Mouse (Mus musculus): Measurements from ENCODE around the gene Cnih4. TPM values are rescaled to one million over a fixed set of nuclear protein-coding genes. Genes with fewer than 3 reads are reported as not detected.

The Cnih4 gene
- polyA plus RNA-seq, 1 experiment from 2014 or later, result 105 TPM

- H3K9me3 ChIP-seq (ENCODE audit: low read depth, low read length), result no peaks in the 10 kb centered on the region
- 1% methylated on average over 53 of the region's 56 CpGs for WGBS
- TF ChIP-seq CTCF (IDR thresholded peaks at IDR 0.05; ENCODE audit: low read depth), result no peak
- H3K4me1 ChIP-seq (ENCODE audit: insufficient read depth), result peaks cover 3% of the 10 kb centered on the region; the same call in 1 of the 2 replicates
- H3K4me3 ChIP-seq (ENCODE audit: low read depth, low read length), result peak overlapping the region; percentile 99
- ATAC-seq (ENCODE audit: insufficient read depth), result peak; percentile 36
- H3K27me3 ChIP-seq (ENCODE audit: insufficient read depth, low read length), result no peaks in the 10 kb centered on the region
- H3K9ac ChIP-seq, result peak overlapping the region; percentile 99
- H3K36me3 ChIP-seq (ENCODE audit: insufficient read depth), result peaks cover 23% of the 10 kb centered on the region
- DNase-seq, result peak; percentile 37
- peak overlapping the region; percentile 94 for H3K27ac ChIP-seq (ENCODE audit: low read depth)
- H3K4me2 ChIP-seq, result peak overlapping the region; percentile 87
These were observed 66.3 kb downstream of the Cnih4 start for GRCm38 (mm10) chr1:181210601-181211402.

GRCm38 (mm10) chr1:181211403-181211919 lies 67.0 kb downstream of the Cnih4 start:
- 2% methylated on average over 29 of the region's 72 CpGs for WGBS
- H3K4me1 ChIP-seq (ENCODE audit: insufficient read depth), result peaks cover 3% of the 10 kb centered on the region; the same call in 1 of the 2 replicates
- peak; percentile 39 for DNase-seq
- peak overlapping the region; percentile 87 for H3K4me2 ChIP-seq
- H3K4me3 ChIP-seq (ENCODE audit: low read depth, low read length), result peak overlapping the region; percentile 99
- peaks cover 19% of the 10 kb centered on the region for H3K36me3 ChIP-seq (ENCODE audit: insufficient read depth)
- H3K27me3 ChIP-seq (ENCODE audit: insufficient read depth, low read length), result no peaks in the 10 kb centered on the region
- TF ChIP-seq CTCF (IDR thresholded peaks at IDR 0.05; ENCODE audit: low read depth), result no peak
- ATAC-seq (ENCODE audit: insufficient read depth), result peak; percentile 32
- peak overlapping the region; percentile 99 for H3K9ac ChIP-seq
- peak overlapping the region; percentile 94 for H3K27ac ChIP-seq (ENCODE audit: low read depth)
- H3K9me3 ChIP-seq (ENCODE audit: low read depth, low read length), result no peaks in the 10 kb centered on the region

- Histone ChIP-seq H3K9ac (peak within 1 kb of the TSS; percentile 99), H3K27me3 (ENCODE audit: insufficient read depth, low read length) (no peaks in the 10 kb centered on the region), H3K9me3 (ENCODE audit: low read depth, low read length) (no peaks in the 10 kb centered on the region), H3K36me3 (ENCODE audit: insufficient read depth) (peaks cover 14% of the 10 kb centered on the region), H3K27ac (ENCODE audit: low read depth) (peak within 1 kb of the TSS; percentile 94), H3K4me2 (peak within 1 kb of the TSS; percentile 87), H3K4me1 (ENCODE audit: insufficient read depth) (peaks cover 3% of the 10 kb centered on the region; the same call in 1 of the 2 replicates), H3K4me3 (ENCODE audit: low read depth, low read length) (peak within 1 kb of the TSS; percentile 99)
- peak; percentile 92 for DNase-seq
- WGBS, result under 1% methylated on average over 54 of the region's 54 CpGs
- TF ChIP-seq CTCF (IDR thresholded peaks at IDR 0.05; ENCODE audit: low read depth), result peak; percentile 16; the same call in 1 of the 2 replicates
- peak; percentile 95 for ATAC-seq (ENCODE audit: insufficient read depth)
These were observed 67.6 kb downstream of the Cnih4 start, which contains the start of gene Wdr26 for GRCm38 (mm10) chr1:181211920-181212633. TSS of gene Wdr26 (minus strand) at chr1:181212001.

GRCm38 (mm10) chr1:181214296-181215035 lies 70.0 kb downstream of the Cnih4 start:
- WGBS, result 83% methylated on average over 8 of the region's 8 CpGs
- TF ChIP-seq CTCF (IDR thresholded peaks at IDR 0.05; ENCODE audit: low read depth), result no peak
- no peaks in the 10 kb centered on the region for H3K4me1 ChIP-seq (ENCODE audit: insufficient read depth)
- H3K4me2 ChIP-seq, result no peak overlapping the region
- no peaks in the 10 kb centered on the region for H3K9me3 ChIP-seq (ENCODE audit: low read depth, low read length)
- no peak for DNase-seq
- no peak overlapping the region for H3K27ac ChIP-seq (ENCODE audit: low read depth)
- H3K4me3 ChIP-seq (ENCODE audit: low read depth, low read length), result no peak overlapping the region
- H3K9ac ChIP-seq, result no peak overlapping the region
- ATAC-seq (ENCODE audit: insufficient read depth), result no peak
- H3K27me3 ChIP-seq (ENCODE audit: insufficient read depth, low read length), result no peaks in the 10 kb centered on the region
- no peaks in the 10 kb centered on the region for H3K36me3 ChIP-seq (ENCODE audit: insufficient read depth)

DNA sequence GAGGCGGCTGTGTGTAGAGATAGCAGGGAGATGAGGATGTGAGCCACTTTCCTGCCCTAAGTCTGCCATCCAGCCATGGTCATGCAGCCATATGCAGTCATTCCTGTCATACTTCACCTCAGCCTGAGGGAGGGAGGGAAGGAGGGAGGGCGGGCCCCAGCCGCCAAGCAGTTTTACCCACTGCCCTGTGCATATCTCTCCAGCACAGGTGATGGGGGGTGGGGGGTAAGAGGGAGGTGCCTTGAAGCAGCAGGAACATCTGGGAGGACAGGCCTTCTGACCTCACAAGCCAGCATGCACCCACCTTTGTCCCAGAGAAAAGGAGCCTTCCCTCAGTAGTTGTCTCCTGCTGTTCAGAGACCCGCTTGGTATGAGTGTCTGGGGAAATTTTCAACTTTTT lies 71.8 kb downstream of the Cnih4 start:
- Histone ChIP-seq H3K27ac (ENCODE audit: low read depth) (no peak overlapping the region; the same call in 1 of the 2 replicates), H3K9me3 (ENCODE audit: low read depth, low read length) (no peaks in the 10 kb centered on the region), H3K4me2 (no peak overlapping the region), H3K4me1 (ENCODE audit: insufficient read depth) (no peaks in the 10 kb centered on the region), H3K27me3 (ENCODE audit: insufficient read depth, low read length) (no peaks in the 10 kb centered on the region), H3K36me3 (ENCODE audit: insufficient read depth) (no peaks in the 10 kb centered on the region), H3K4me3 (ENCODE audit: low read depth, low read length) (no peak overlapping the region), H3K9ac (no peak overlapping the region)
- DNase-seq, result no peak
- 53% methylated on average over 4 of the region's 4 CpGs for WGBS
- ATAC-seq (ENCODE audit: insufficient read depth), result no peak
- no peak for TF ChIP-seq CTCF (IDR thresholded peaks at IDR 0.05; ENCODE audit: low read depth)

Other genes starting within 250 kb of the Cnih4 start
- 83.7 and 92.5 TPM in 2 replicates for gene Pycr2, start 240.4 kb upstream of the Cnih4 start, polyA plus RNA-seq (2014; fragmentation: Nextera tagmentation; extraction: Ambion mirVana)
- gene Lefty1, start 209.7 kb upstream of the Cnih4 start, polyA plus RNA-seq (2014; fragmentation: Nextera tagmentation; extraction: Ambion mirVana), result 1.1 TPM in 2 replicates
- 10.4 and 10.9 TPM in 2 replicates for gene Tmem63a, start 202.3 kb upstream of the Cnih4 start, polyA plus RNA-seq (2014; fragmentation: Nextera tagmentation; extraction: Ambion mirVana)
- gene Ephx1, start 123.8 kb upstream of the Cnih4 start, polyA plus RNA-seq (2014; fragmentation: Nextera tagmentation; extraction: Ambion mirVana), result 3.6 and 4.0 TPM in 2 replicates
- gene 9130409I23Rik, start 93.5 kb upstream of the Cnih4 start, polyA plus RNA-seq (2014; fragmentation: Nextera tagmentation; extraction: Ambion mirVana), result 0.09 TPM in 1 of 2 replicates, not detected in the other
- 40.0 and 44.2 TPM in 2 replicates for gene Nvl, start 489 bp upstream of the Cnih4 start, polyA plus RNA-seq (2014; fragmentation: Nextera tagmentation; extraction: Ambion mirVana)
- 43.7 and 47.3 TPM in 2 replicates for gene Wdr26, start 67.3 kb downstream of the Cnih4 start, polyA plus RNA-seq (2014; fragmentation: Nextera tagmentation; extraction: Ambion mirVana)
- gene Cnih3, start 207.9 kb downstream of the Cnih4 start, polyA plus RNA-seq (2014; fragmentation: Nextera tagmentation; extraction: Ambion mirVana), result 0.18 TPM in 1 of 2 replicates, not detected in the other